Mouse (Mus musculus) liver, postnatal 0 days (tissue): ENCODE data around the gene Cplane1. TPM values are rescaled to one million over a fixed set of nuclear protein-coding genes. Genes with fewer than 3 reads are reported as not detected.

Source experiments
- ATAC-seq: fragments of 200-750 bp; cut with Nextera tagmentation; 2 replicates; pipeline ENCODE4 v1.8.0; 2017; ENCODE audit warnings: mild to moderate bottlenecking, moderate library complexity
- DNase-seq: peaks from one replicate; pipeline ENCODE4 v3.0.0-alpha.2; 2016
- H3K27ac ChIP-seq: fragments of 300-500 bp; sonication (generic); 2 replicates; pipeline ENCODE4 v1.5.1; 2014; ENCODE audit warnings: antibody characterized with exemption, moderate library complexity, mild to moderate bottlenecking, low read depth
- H3K27me3 ChIP-seq: fragments of 300-500 bp; sonication (generic); 2 replicates; pipeline ENCODE4 v1.6.1; 2014; ENCODE audit warnings: low read length, control low read depth, mixed read lengths; ENCODE audit not compliant: insufficient read depth
- H3K36me3 ChIP-seq: fragments of 300-500 bp; sonication (generic); replicated peaks from 2 replicates; pipeline ENCODE4 v1.6.1; 2014; ENCODE audit warnings: mild to moderate bottlenecking, control low read depth, low read length, moderate library complexity, mixed read lengths; ENCODE audit not compliant: insufficient read depth
- H3K4me1 ChIP-seq: fragments of 300-500 bp; sonication (generic); 2 replicates; pipeline ENCODE4 v1.6.1; 2014; ENCODE audit warnings: antibody characterized with exemption, mild to moderate bottlenecking, control low read depth; ENCODE audit not compliant: insufficient read depth
- H3K4me2 ChIP-seq: fragments of 300-500 bp; sonication (generic); 2 replicates; pipeline ENCODE4 v1.6.1; 2014; ENCODE audit warnings: low read depth, mild to moderate bottlenecking, low read length, moderate library complexity, mixed read lengths
- H3K4me3 ChIP-seq: fragments of 300-500 bp; sonication (generic); 2 replicates; pipeline ENCODE4 v1.5.1; 2014; ENCODE audit warnings: low read depth, low read length
- H3K9ac ChIP-seq: fragments of 300-500 bp; sonication (generic); replicated peaks from 2 replicates; pipeline ENCODE4 v1.6.1; 2014; ENCODE audit warnings: mild to moderate bottlenecking, moderate library complexity
- H3K9me3 ChIP-seq: fragments of 300-500 bp; sonication (generic); 2 replicates; pipeline ENCODE4 v1.6.1; 2016; ENCODE audit warnings: mild to moderate bottlenecking, control low read depth, low read length, mixed read lengths
- CTCF ChIP-seq: sonication (generic); IDR thresholded peaks from 2 replicates; pipeline ENCODE4 v1.5.1; 2016; ENCODE audit warnings: antibody characterized with exemption, low read depth
- EP300 ChIP-seq: IDR thresholded peaks from 2 replicates; pipeline ENCODE4 v1.6.1; 2016; ENCODE audit warnings: antibody characterized with exemption, low read depth, mild to moderate bottlenecking
- WGBS: fragments of 180-500 bp; shearing (Covaris S2); extraction: QIAGEN DNeasy Blood & Tissue Kit; methylation state at CpG from one replicate; pipeline ENCODE4 v1.1.7; 2014; ENCODE audit not compliant: insufficient replicate concordance; 5-methylcytosine and 5-hydroxymethylcytosine counted together
- polyA plus RNA-seq: library from polyadenylated mRNA; unstranded; fragments of >200 nt; fragmentation: Nextera tagmentation; extraction: Ambion mirVana; gene quantifications from 2 replicates; pipeline ENCODE4 v1.2.1, GENCODE M21; 2015

The Cplane1 gene
- polyA plus RNA-seq, 1 experiment from 2014 or later: 0.61 TPM

DNA sequence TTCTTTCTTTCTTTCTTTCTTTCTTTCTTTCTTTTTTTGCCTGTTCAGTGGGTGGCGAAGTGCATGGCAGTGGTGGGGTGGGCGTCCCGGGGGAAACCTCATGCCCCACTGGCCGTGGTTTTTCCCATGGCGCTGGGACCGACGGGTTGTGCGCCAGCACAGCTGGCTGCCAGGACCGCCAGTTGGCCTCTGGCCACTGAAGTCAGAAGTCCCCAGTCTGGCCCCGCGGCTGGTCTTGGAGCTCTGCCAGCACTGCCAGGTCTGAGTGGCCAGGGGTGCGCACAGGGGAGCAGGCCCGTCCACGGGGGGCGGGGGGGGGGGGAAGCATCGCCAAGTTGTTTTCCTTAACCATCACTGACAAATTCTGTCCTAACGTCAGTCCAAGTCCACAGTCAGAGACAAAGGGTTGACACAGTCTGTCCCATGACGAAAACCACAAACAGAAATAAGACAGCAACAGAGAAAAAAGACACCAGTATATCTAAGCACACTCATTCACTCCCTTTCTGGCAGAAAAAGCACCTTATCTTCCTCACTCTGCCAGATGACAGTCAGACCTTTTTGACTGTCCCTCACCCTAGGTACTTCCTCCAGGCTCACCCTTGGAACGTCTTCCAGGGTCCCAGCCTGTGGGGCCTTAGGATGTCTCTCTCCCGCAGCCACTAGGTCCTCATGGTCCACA, 111.2 kb downstream of the Cplane1 start:
- H3K27me3 ChIP-seq: no peaks in the 10 kb centered on the region
- H3K27ac ChIP-seq: no peak overlapping the region
- peak overlapping the region; percentile 71 for H3K4me2 ChIP-seq
- peak; percentile 51 for ATAC-seq
- H3K4me1 ChIP-seq: no peaks in the 10 kb centered on the region
- H3K4me3 ChIP-seq: peak overlapping the region; percentile 46
- DNase-seq: peak; percentile 53
- no peak overlapping the region for H3K9ac ChIP-seq
- H3K9me3 ChIP-seq: peaks cover 5% of the 10 kb centered on the region; the same call in 1 of the 2 replicates
- H3K36me3 ChIP-seq: no peaks in the 10 kb centered on the region
- 52% methylated on average over 20 of the region's 20 CpGs for whole genome bisulfite sequencing
- TF ChIP-seq EP300: no peak
- TF ChIP-seq CTCF: no peak

- no peak overlapping the region for H3K4me3 ChIP-seq
- ATAC-seq (no peak), DNase-seq (no peak)
- no peaks in the 10 kb centered on the region for H3K4me1 ChIP-seq
- 62% methylated on average over 7 of the region's 7 CpGs for WGBS
- TF ChIP-seq EP300: no peak
- TF ChIP-seq CTCF: no peak
- no peak overlapping the region for H3K27ac ChIP-seq
- no peaks in the 10 kb centered on the region for H3K36me3 ChIP-seq
- no peaks in the 10 kb centered on the region for H3K9me3 ChIP-seq
- no peak overlapping the region for H3K4me2 ChIP-seq
- H3K27me3 ChIP-seq: no peaks in the 10 kb centered on the region
- no peak overlapping the region for H3K9ac ChIP-seq
Observed at GRCm38 (mm10) chr15:8281701-8282100, 112.8 kb downstream of the Cplane1 start.

DNA sequence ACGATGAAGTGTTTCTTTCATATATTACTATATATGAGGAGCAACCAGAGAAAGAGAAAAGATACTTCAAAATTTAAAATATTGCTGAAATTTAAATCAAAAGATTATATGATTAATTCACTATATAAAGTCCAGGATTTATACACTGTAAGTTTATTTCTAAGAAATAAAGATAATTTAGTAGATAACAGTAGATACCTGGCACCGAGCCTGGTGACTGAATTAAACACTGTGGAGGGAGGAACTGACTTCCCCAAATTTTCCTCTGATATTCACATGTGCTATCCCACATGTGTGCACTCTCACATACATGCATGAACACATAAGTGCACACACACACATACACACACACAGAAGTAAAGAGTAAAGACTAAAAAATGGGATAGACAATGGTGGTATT, 113.2 kb downstream of the Cplane1 start:
- Histone ChIP-seq H3K36me3 (no peaks in the 10 kb centered on the region), H3K9me3 (no peaks in the 10 kb centered on the region), H3K9ac (no peak overlapping the region), H3K4me3 (no peak overlapping the region), H3K27ac (no peak overlapping the region), H3K27me3 (no peaks in the 10 kb centered on the region), H3K4me1 (no peaks in the 10 kb centered on the region), H3K4me2 (no peak overlapping the region)
- TF ChIP-seq EP300: no peak
- no peak for TF ChIP-seq CTCF
- no peak for ATAC-seq
- no peak for DNase-seq
- WGBS: 78% methylated on average over 2 of the region's 2 CpGs

- 86% methylated on average over 14 of the region's 14 CpGs for WGBS
- H3K27ac ChIP-seq: no peak overlapping the region
- no peak overlapping the region for H3K4me3 ChIP-seq
- no peaks in the 10 kb centered on the region for H3K27me3 ChIP-seq
- ATAC-seq (peak; percentile 88), DNase-seq (peak; percentile 43)
- no peak overlapping the region for H3K9ac ChIP-seq
- no peak for TF ChIP-seq EP300
- no peak for TF ChIP-seq CTCF
- H3K4me2 ChIP-seq: no peak overlapping the region
- no peaks in the 10 kb centered on the region for H3K4me1 ChIP-seq
- no peaks in the 10 kb centered on the region for H3K9me3 ChIP-seq
- H3K36me3 ChIP-seq: peaks cover 52% of the 10 kb centered on the region
Observed at GRCm38 (mm10) chr15:8291251-8291650, 122.3 kb downstream of the Cplane1 start.

DNA sequence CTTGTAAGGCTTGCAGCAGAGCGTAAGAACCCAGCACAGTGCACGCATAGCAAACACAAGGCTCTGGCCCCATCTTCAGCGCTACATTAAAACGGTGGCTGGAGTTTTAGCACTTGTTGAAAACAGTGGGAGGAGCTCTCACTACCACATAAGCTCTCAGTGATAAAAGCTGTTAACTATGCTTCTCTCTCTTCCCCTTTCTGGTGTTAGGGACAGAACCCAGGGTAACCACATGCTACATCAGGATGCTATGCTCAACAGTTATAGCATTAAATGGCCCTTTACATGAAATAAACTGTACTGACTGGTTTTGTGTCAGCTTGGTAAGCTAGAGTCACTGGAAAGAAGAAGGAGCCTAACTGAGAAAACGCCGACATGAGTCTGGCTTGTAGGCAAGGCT, 125.2 kb downstream of the Cplane1 start:
- TF ChIP-seq CTCF (no peak), EP300 (no peak)
- peaks cover 77% of the 10 kb centered on the region for H3K36me3 ChIP-seq

DNA sequence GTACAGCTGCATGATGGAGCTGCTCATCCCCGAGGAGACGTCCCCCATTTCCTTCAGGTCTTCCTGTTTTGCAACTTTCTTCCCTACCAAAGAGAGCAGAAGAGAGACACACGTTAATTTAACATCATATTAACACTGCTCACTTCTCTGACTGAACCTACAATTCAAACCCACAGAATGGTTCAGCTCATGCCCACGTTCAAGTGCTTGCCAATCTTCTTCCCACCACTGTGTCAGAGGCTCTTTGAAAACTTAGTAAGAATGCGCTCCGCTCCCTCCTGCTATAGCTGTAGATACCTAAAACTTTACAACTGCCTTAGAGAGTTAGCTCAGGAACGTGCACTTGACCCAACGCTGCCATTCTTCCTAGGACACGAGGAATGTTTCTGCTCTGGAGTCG, 134.0 kb downstream of the Cplane1 start:
- 82% methylated on average over 10 of the region's 10 CpGs for WGBS
- no peak overlapping the region for H3K9ac ChIP-seq
- TF ChIP-seq EP300: no peak
- no peak for TF ChIP-seq CTCF
- H3K4me3 ChIP-seq: no peak overlapping the region
- no peak overlapping the region for H3K27ac ChIP-seq
- H3K9me3 ChIP-seq: no peaks in the 10 kb centered on the region
- H3K27me3 ChIP-seq: no peaks in the 10 kb centered on the region
- no peak overlapping the region for H3K4me2 ChIP-seq
- no peaks in the 10 kb centered on the region for H3K4me1 ChIP-seq
- ATAC-seq (no peak), DNase-seq (no peak)
- H3K36me3 ChIP-seq: peaks cover 74% of the 10 kb centered on the region

More for the DNA sequence above, 125.2 kb downstream of the Cplane1 start:
- Histone ChIP-seq H3K9me3 (no peaks in the 10 kb centered on the region), H3K9ac (no peak overlapping the region), H3K4me1 (no peaks in the 10 kb centered on the region), H3K4me2 (no peak overlapping the region), H3K4me3 (no peak overlapping the region), H3K27me3 (no peaks in the 10 kb centered on the region), H3K27ac (no peak overlapping the region)
- ATAC-seq (no peak), DNase-seq (no peak)
- WGBS: 86% methylated on average over 6 of the region's 6 CpGs

DNA sequence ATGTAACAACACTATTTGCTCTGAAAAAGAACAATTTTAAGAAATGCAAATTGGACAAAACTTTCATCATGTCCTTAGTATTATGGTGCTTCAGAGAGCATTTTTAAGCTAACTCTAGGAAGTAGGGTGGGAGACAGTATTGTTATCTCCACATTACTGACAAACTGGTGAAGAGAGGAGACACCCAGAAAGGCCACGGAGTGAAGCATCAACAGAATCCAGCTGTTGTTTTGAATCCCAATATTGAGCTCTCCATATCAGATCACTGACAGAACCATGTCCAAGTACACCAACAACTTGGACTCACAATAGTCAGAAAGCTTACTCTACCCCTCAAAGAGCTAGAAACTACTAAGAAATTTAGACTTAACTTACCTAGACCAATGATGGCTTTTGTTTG, 136.6 kb downstream of the Cplane1 start:
- Histone ChIP-seq H3K4me3 (no peak overlapping the region), H3K27me3 (no peaks in the 10 kb centered on the region), H3K4me2 (no peak overlapping the region), H3K9ac (no peak overlapping the region), H3K27ac (no peak overlapping the region), H3K9me3 (no peaks in the 10 kb centered on the region), H3K36me3 (peaks cover 63% of the 10 kb centered on the region), H3K4me1 (no peaks in the 10 kb centered on the region)
- 62% methylated on average over 1 of the region's 1 CpGs for WGBS
- no peak for ATAC-seq
- no peak for TF ChIP-seq EP300
- TF ChIP-seq CTCF: no peak
- no peak for DNase-seq
